Mouse (Mus musculus) liver, embryonic 14.5 days (tissue): ENCODE results near the gene Klk15. TPM values are rescaled to one million over a fixed set of nuclear protein-coding genes. Genes with fewer than 3 reads are reported as not detected.

Source experiments
- ATAC-seq: fragments of 200-750 bp; cut with Nextera tagmentation; 2 replicates; pipeline ENCODE4 v1.8.0; 2017; ENCODE audit warnings: moderate number of reproducible peaks, mild to moderate bottlenecking, moderate library complexity; ENCODE audit not compliant: insufficient read depth
- DNase-seq, 3 experiments: peaks; one replicate each; pipeline ENCODE4 v3.0.0-alpha.2; 2012 to 2013; ENCODE audit warnings: low read depth in 3 of 3, low spot score in 3 of 3
- H3K27ac ChIP-seq: fragments of 300-500 bp; sonication (generic); 2 replicates; pipeline ENCODE4 v1.5.1; 2014; ENCODE audit warnings: moderate library complexity, mild to moderate bottlenecking, control low read depth, inconsistent platforms
- H3K27me3 ChIP-seq: fragments of 300-500 bp; sonication (generic); 2 replicates; pipeline ENCODE4 v1.6.1; 2014; ENCODE audit warnings: mild to moderate bottlenecking, low read length, moderate library complexity; ENCODE audit not compliant: control insufficient read depth, insufficient read depth
- H3K36me3 ChIP-seq: fragments of 300-500 bp; sonication (generic); replicated peaks from 2 replicates; pipeline ENCODE4 v1.6.1; 2014; ENCODE audit warnings: low read depth; ENCODE audit not compliant: control insufficient read depth, insufficient read depth
- H3K4me1 ChIP-seq, 2 experiments: fragments of 200-500 bp in 1 of 2; fragments of 300-500 bp in 1 of 2; sonication (generic) in 1 of 2; replicated peaks; 2 replicates each; pipeline ENCODE4 v1.6.1; 2012 to 2014; ENCODE audit warnings: antibody characterized with exemption in 1 of 2, inconsistent platforms in 1 of 2, low read length in 1 of 2; ENCODE audit not compliant: control insufficient read depth in 2 of 2, insufficient read depth in 2 of 2
- H3K4me2 ChIP-seq: fragments of 300-500 bp; sonication (generic); 2 replicates; pipeline ENCODE4 v1.6.1; 2014; ENCODE audit warnings: low read depth, mild to moderate bottlenecking, control low read depth, moderate library complexity
- H3K4me3 ChIP-seq, 2 experiments: fragments of 200-500 bp in 1 of 2; fragments of 300-500 bp in 1 of 2; sonication (generic) in 1 of 2; 2 replicates each; pipeline ENCODE4 v1.5.1; 2012 to 2014; ENCODE audit warnings: low read depth in 2 of 2, low read length in 2 of 2, mild to moderate bottlenecking in 2 of 2, control low read depth in 1 of 2, inconsistent platforms in 1 of 2, moderate library complexity in 1 of 2; ENCODE audit not compliant: insufficient read depth in 1 of 2
- H3K9ac ChIP-seq: fragments of 300-500 bp; sonication (generic); replicated peaks from 2 replicates; pipeline ENCODE4 v1.6.1; 2014; ENCODE audit warnings: mild to moderate bottlenecking, control low read depth, moderate library complexity
- H3K9me3 ChIP-seq: fragments of 300-500 bp; sonication (generic); 2 replicates; pipeline ENCODE4 v1.6.1; 2016; ENCODE audit warnings: low read length, mixed read lengths; ENCODE audit not compliant: control insufficient read depth
- CTCF ChIP-seq: IDR thresholded peaks from 2 replicates; pipeline ENCODE4 v1.5.1; 2016; ENCODE audit warnings: antibody characterized with exemption, low read depth, control low read depth
- EP300 ChIP-seq: IDR thresholded peaks from 2 replicates; pipeline ENCODE4 v1.6.1; 2016; ENCODE audit warnings: antibody characterized with exemption, low read depth
- whole genome bisulfite sequencing: fragments of 180-500 bp; shearing (Covaris S2); extraction: QIAGEN DNeasy Blood & Tissue Kit; methylation state at CpG from one replicate; pipeline ENCODE4 v1.1.7; 2014; ENCODE audit not compliant: insufficient replicate concordance; 5-methylcytosine and 5-hydroxymethylcytosine counted together
- polyA plus RNA-seq, 2 experiments: library from polyadenylated mRNA; depleted of rRNA in 1 of 2; stranded (reverse) in 1 of 2; unstranded in 1 of 2; fragments of >200 nt; fragmentation: Nextera tagmentation in 1 of 2; extraction: Ambion mirVana in 1 of 2; gene quantifications; 2 replicates each; pipeline versions ENCODE4 v1.2.1 to v1.2.3; 2012 to 2014

Gene Klk15
- polyA plus RNA-seq, 2 experiments, result not detected

GRCm38 (mm10) chr7:43944727-43945264 is 11.3 kb downstream of the Klk15 start:
- Histone ChIP-seq H3K4me1 (no peaks in the 10 kb centered on the region), H3K4me2 (no peak overlapping the region), H3K9me3 (no peaks in the 10 kb centered on the region), H3K36me3 (no peaks in the 10 kb centered on the region), H3K4me3 (no peak overlapping the region), H3K27me3 (no peaks in the 10 kb centered on the region), H3K27ac (no peak overlapping the region), H3K9ac (no peak overlapping the region)
- WGBS, result 44% methylated on average over 3 of the region's 3 CpGs
- ATAC-seq (no peak), DNase-seq (no peak)
- TF ChIP-seq EP300 (no peak), CTCF (no peak)

DNA sequence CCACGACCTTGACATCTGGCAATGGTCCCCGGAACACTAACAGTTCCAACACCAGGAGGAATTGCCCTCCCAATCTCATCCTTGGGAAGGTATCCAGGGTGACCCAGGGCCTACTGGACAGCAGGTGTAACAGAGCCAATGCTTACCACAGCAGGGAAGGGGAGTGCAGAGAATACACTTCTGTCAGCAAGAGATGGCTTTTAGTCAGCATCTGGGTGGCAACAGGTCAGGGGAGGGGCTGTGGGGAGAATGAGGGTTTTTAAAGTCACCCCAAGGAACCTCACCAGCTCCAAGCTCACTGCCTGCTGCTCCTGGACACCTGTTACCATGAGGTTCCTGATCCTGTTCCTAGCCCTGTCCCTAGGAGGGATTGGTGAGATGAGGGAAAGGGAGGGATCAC is 16.8 kb downstream of the Klk15 start, which contains the start of gene Klk1b8:
TSS of gene Klk1b8 (plus strand) at position 301 of the 400 bp plus-strand sequence.
- DNase-seq (no peak), ATAC-seq (no peak)
- TF ChIP-seq EP300 (no peak), CTCF (no peak)
- no peaks in the 10 kb centered on the region for H3K27me3 ChIP-seq
- WGBS, result 55% methylated on average over 2 of the region's 2 CpGs
- H3K4me2 ChIP-seq, result no peak within 1 kb of the TSS
- no peak within 1 kb of the TSS for H3K9ac ChIP-seq
- no peak within 1 kb of the TSS for H3K4me3 ChIP-seq
- H3K36me3 ChIP-seq, result no peaks in the 10 kb centered on the region
- H3K9me3 ChIP-seq, result no peaks in the 10 kb centered on the region
- no peak within 1 kb of the TSS for H3K27ac ChIP-seq
- no peaks in the 10 kb centered on the region for H3K4me1 ChIP-seq

- TF ChIP-seq EP300 (no peak), CTCF (no peak)
- no peak overlapping the region for H3K4me3 ChIP-seq
- no peak overlapping the region for H3K9ac ChIP-seq
- no peaks in the 10 kb centered on the region for H3K27me3 ChIP-seq
- H3K9me3 ChIP-seq, result no peaks in the 10 kb centered on the region
- WGBS, result 42% methylated on average over 4 of the region's 4 CpGs
- H3K4me1 ChIP-seq, result no peaks in the 10 kb centered on the region
- DNase-seq (no peak), ATAC-seq (no peak)
- H3K27ac ChIP-seq, result no peak overlapping the region
- no peak overlapping the region for H3K4me2 ChIP-seq
- H3K36me3 ChIP-seq, result no peaks in the 10 kb centered on the region
Measured at GRCm38 (mm10) chr7:43952703-43953102, 19.2 kb downstream of the Klk15 start.

DNA sequence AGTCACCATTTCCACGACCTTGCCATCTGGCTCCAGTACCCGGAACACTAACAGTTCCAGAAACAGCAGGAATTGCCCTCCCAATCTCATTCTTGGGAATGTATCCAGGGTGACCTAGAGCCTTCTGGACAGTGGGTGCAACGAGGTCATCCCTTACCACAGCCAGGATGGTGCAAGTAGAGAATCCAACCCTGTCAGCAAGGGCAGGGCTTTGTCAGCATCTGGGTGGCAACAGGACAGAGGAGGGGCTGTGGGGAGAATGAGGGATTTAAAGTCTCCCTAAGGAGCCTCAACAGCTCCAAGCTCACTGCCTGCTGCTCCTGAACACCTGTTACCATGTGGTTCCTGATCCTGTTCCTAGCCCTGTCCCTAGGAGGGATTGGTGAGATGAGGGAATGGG is 32.9 kb downstream of the Klk15 start, which contains the start of gene Klk1b1:
TSS of gene Klk1b1 (plus strand) at position 301 of the 400 bp plus-strand sequence.
- H3K9me3 ChIP-seq, result no peaks in the 10 kb centered on the region
- DNase-seq (no peak), ATAC-seq (no peak)
- no peaks in the 10 kb centered on the region for H3K36me3 ChIP-seq
- 29% methylated on average over 3 of the region's 3 CpGs for WGBS
- no peak for TF ChIP-seq CTCF
- TF ChIP-seq EP300, result no peak
- H3K27me3 ChIP-seq, result no peaks in the 10 kb centered on the region
- H3K9ac ChIP-seq, result no peak within 1 kb of the TSS
- no peak within 1 kb of the TSS for H3K27ac ChIP-seq
- no peak within 1 kb of the TSS for H3K4me2 ChIP-seq
- no peaks in the 10 kb centered on the region for H3K4me1 ChIP-seq
- H3K4me3 ChIP-seq, result no peak within 1 kb of the TSS

GRCm38 (mm10) chr7:43967058-43967457 is 33.5 kb downstream of the Klk15 start:
- Histone ChIP-seq H3K4me3 (no peak overlapping the region), H3K9ac (no peak overlapping the region), H3K9me3 (no peaks in the 10 kb centered on the region), H3K4me1 (no peaks in the 10 kb centered on the region), H3K4me2 (no peak overlapping the region), H3K27ac (no peak overlapping the region), H3K27me3 (no peaks in the 10 kb centered on the region), H3K36me3 (no peaks in the 10 kb centered on the region)
- 49% methylated on average over 3 of the region's 3 CpGs for WGBS
- no peak for DNase-seq
- ATAC-seq, result no peak
- TF ChIP-seq EP300 (no peak), CTCF (no peak)
